Mouse (Mus musculus) neural tube, embryonic 11.5 days (tissue): ENCODE measurements at regions not wholly inside any gene's neighbourhood (a gene's known extent, or its start where the extent isn't known, plus 50 kb on each side); places are given as distances from the start of the nearest gene placed in this dataset.

Source experiments
- ATAC-seq: fragments of 200-750 bp; cut with Nextera tagmentation; 2 replicates; pipeline ENCODE4 v1.8.0; 2017; ENCODE audit warnings: moderate number of reproducible peaks, mild to moderate bottlenecking, moderate TSS enrichment, moderate library complexity; ENCODE audit not compliant: insufficient read depth, low FRiP score, low TSS enrichment
- DNase-seq: peaks from one replicate; pipeline ENCODE4 v3.0.0-alpha.2; 2015; ENCODE audit warnings: low spot score
- H3K27ac ChIP-seq: fragments of 300-500 bp; sonication (generic); 2 replicates; pipeline ENCODE4 v1.5.1; 2014; ENCODE audit warnings: low read depth, mild to moderate bottlenecking, low read length
- H3K27me3 ChIP-seq: fragments of 300-500 bp; sonication (generic); 2 replicates; pipeline ENCODE4 v1.6.1; 2014; ENCODE audit warnings: mild to moderate bottlenecking, low read length, mixed read lengths; ENCODE audit not compliant: control insufficient read depth, insufficient read depth
- H3K36me3 ChIP-seq: fragments of 300-500 bp; sonication (generic); 2 replicates; pipeline ENCODE4 v1.6.1; 2014; ENCODE audit warnings: mild to moderate bottlenecking, low read length, moderate library complexity, mixed read lengths; ENCODE audit not compliant: control insufficient read depth, insufficient read depth
- H3K4me1 ChIP-seq: fragments of 300-500 bp; sonication (generic); 2 replicates; pipeline ENCODE4 v1.6.1; 2014; ENCODE audit warnings: low read length, mixed read lengths; ENCODE audit not compliant: control insufficient read depth, insufficient read depth
- H3K4me2 ChIP-seq: fragments of 300-500 bp; sonication (generic); 2 replicates; pipeline ENCODE4 v1.6.1; 2014; ENCODE audit warnings: low read depth, mild to moderate bottlenecking, moderate library complexity
- H3K4me3 ChIP-seq: fragments of 300-500 bp; sonication (generic); 2 replicates; pipeline ENCODE4 v1.5.1; 2014; ENCODE audit warnings: low read depth, low read length
- H3K9ac ChIP-seq: fragments of 300-500 bp; sonication (generic); 2 replicates; pipeline ENCODE4 v1.6.1; 2014; ENCODE audit warnings: mild to moderate bottlenecking, low read length
- H3K9me3 ChIP-seq: fragments of 300-500 bp; sonication (generic); 2 replicates; pipeline ENCODE4 v1.6.1; 2016; ENCODE audit warnings: low read length; ENCODE audit not compliant: control insufficient read depth
- WGBS: fragments of 180-500 bp; shearing (Covaris S2); extraction: QIAGEN DNeasy Blood & Tissue Kit; methylation state at CpG from one replicate; pipeline ENCODE4 v1.1.7; 2014; 5-methylcytosine and 5-hydroxymethylcytosine counted together

DNA sequence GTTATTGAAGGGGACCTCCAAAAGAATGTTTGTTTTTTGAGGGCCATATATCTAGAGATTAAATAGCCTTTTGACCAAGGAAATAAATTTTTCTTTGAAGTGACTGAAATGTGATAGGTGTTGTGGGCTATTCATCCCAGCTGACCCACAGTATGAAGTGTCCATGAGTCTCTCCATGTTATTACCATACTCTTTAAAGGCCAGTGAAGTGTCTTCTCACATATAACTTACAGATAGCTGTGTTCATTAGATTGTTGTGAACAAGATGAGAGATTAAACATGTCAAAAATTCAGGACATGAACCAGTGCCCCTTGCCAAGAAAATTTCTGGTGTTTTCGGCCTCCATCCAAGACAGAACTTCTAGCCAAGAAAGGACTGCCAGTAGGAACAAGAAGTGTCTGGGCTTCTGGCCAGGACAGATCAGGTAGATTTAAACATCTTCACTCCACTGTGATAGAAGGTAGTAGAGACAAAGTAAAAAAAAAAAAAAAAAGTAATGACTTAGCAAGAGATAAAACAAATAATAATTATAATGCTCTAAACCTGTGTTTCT lies 67.2 kb upstream of the Reg3b start:
- WGBS = 89% methylated on average over 1 of the region's 1 CpGs
- no peak overlapping the region for H3K9ac ChIP-seq
- H3K27me3 ChIP-seq = no peaks in the 10 kb centered on the region
- H3K9me3 ChIP-seq = no peaks in the 10 kb centered on the region
- no peaks in the 10 kb centered on the region for H3K4me1 ChIP-seq
- no peak overlapping the region for H3K4me2 ChIP-seq
- no peak for DNase-seq
- H3K36me3 ChIP-seq = no peaks in the 10 kb centered on the region
- no peak for ATAC-seq
- H3K4me3 ChIP-seq = no peak overlapping the region
- H3K27ac ChIP-seq = no peak overlapping the region
